Mouse (Mus musculus) T-helper 17 cell (primary cell): Measurements from ENCODE around the gene Me3.

ENCODE experiments used
- in situ Hi-C, 2 experiments: fragments of 300-600 bp; cut with MboI, MseI; formaldehyde crosslinking; loops; 1 replicate in 1 of 2; 2 replicates in 1 of 2; pipeline ENCODE4 v1.15.1; 2025; ENCODE audit warnings: high pct_unique_total_duplicates in 2 of 2

The Me3 gene

DNA sequence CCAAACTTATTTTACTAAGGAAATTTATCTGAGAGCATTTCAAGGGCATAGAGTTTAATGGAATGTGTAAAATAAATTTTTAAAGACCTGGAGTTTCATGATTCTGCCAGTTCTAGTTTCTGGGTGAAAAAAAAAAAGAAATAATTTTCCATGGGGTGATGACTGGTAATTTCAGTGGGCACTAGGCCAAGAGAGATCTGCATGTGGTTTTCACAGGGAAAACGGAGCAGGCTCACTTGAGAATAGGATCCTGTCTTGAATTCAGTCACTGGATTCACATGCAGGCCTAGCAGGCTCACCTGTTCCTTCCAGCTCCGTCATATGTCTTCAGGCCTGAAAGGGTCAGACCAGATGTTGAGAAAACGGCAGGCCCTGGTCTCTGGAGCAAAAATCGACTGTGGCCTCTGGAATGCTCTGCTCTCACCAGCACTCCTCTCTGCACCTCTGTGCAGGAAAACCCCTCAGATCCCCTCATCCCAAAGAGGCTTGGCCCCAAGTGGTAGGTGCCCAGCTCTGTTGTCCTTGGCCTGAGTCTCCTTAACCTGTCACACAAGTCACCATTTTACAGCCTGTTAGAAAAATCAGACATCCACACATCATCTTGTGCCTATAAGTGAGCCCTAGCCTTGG, 196.4 kb downstream of the Me3 start:
- in situ Hi-C loops, result loop anchor here in 1 of 2 experiments (25.0 kb wide), 1 partner anchor 741 kb away; no protein-coding TSS in a partner anchor

- in situ Hi-C loops, result loop anchor here in 1 of 2 experiments (25.0 kb wide), 1 partner anchor 742 kb away; no protein-coding TSS in a partner anchor
These were observed 197.0 kb downstream of the Me3 start for GRCm38 (mm10) chr7:89829201-89829600.

DNA sequence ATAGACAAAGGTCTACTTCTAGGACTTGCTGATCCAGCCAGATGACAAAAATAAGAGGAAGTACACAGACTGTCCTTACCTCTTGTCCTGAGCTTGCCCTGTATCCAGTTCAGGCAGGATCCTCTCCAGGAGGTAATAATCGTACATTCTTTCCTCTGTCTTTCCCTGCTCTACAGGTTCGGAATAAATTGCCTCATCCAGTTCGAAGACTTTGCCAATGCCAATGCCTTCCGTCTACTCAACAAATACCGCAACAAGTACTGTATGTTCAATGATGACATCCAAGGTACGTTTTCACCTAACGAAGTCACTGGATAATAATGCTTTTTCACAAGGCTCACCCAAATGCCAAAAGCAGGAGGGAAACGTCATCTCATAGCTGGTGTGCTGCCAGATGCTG, 201.3 kb downstream of the Me3 start:
- in situ Hi-C loops, result loop anchor here in 1 of 2 experiments (5.0 to 25.0 kb wide), 2 partner anchors 106 to 746 kb away; no protein-coding TSS in a partner anchor

DNA sequence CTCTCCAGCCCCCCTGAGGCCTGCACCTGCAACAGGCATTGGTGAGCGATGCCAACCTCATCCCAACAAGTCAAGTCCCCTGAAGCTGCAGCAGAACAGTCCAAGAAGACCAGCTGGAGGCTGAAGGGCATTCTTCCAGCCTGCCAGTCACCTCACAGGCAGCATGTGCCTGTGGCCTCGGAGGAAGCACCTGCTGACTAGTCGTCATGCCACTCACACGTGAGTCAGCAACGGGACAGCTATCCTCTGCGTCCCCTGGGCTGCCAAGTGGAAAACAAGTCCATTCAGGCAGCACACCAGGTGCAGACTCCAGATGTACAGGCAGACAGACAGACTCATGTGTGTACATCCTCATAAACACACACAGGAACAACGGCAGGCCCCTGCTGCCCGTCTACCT, 203.4 kb downstream of the Me3 start:
- in situ Hi-C loops, result loop anchor here in 1 of 2 experiments (25.0 kb wide), 1 partner anchor 748 kb away; no protein-coding TSS in a partner anchor

- in situ Hi-C loops, result loop anchor here in 1 of 2 experiments (25.0 kb wide), 1 partner anchor 749 kb away; no protein-coding TSS in a partner anchor
These were observed 204.5 kb downstream of the Me3 start for GRCm38 (mm10) chr7:89836676-89837075.

- in situ Hi-C loops, result loop anchor here in 1 of 2 experiments (25.0 kb wide), 1 partner anchor 751 kb away; no protein-coding TSS in a partner anchor
These were observed 205.6 kb downstream of the Me3 start for GRCm38 (mm10) chr7:89837841-89838240.

DNA sequence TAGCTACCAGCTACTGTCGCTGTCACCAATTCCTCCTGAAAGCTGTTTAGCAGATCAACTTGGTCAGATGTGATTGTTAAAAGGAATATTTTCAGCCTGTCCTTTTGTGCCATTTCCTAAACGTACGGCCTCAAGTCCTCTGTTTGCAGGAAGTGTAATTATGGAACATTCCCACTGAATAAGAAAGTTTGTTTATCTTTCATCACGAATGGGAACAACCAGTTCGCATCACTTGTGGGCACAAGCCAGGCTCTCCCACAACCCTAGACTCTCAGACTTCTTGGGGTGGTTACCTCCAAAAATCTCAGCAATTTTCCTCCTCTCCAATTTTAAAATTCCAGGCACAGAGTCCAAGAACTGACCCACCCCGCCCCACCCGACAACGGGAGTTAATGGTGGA, 207.5 kb downstream of the Me3 start:
- in situ Hi-C loops, result loop anchor here (5.0 to 25.0 kb wide), 4 partner anchors 342 to 752 kb away; no protein-coding TSS in a partner anchor

- in situ Hi-C loops, result loop anchor here (5.0 to 25.0 kb wide), 4 partner anchors 345 to 755 kb away; no protein-coding TSS in a partner anchor
These were observed 209.6 kb downstream of the Me3 start for GRCm38 (mm10) chr7:89841670-89842403.

DNA sequence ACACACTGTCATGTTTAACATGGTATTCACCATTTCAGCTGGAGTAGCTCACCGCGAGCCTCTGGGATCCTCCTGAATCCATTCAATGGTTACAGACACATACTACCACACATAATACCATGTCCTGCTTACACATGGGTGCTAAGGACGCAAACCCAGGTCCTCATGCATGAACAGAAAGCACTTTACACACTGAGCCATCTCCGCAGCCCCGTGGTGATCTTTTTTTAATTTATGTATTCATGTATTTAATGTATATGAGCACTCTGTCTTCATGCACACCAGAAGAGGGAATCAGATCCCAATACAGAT, 210.2 kb downstream of the Me3 start:
- in situ Hi-C loops, result loop anchor here (5.0 to 25.0 kb wide), 4 partner anchors 345 to 755 kb away; no protein-coding TSS in a partner anchor

DNA sequence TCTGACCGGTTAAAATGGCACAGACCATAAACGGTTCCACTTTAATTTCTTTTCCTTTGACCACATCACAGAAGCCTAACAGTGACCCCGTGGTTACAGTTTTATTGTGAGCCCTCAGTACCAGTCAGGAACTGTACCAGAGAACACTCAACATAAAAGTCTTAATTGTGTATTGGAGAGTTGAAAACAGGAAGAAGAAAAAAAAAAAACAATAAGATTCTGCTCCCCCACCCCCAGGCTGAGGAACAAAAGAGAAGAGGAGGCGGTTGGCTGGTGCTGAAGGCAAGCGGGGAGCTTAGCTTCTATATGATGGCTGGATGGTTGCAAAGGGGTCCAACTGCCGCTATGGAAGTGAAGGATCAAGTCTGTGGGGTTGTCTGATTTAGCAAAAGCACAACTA, 210.9 kb downstream of the Me3 start:
- in situ Hi-C loops, result loop anchor here (5.0 to 25.0 kb wide), 4 partner anchors 346 to 756 kb away; no protein-coding TSS in a partner anchor

GRCm38 (mm10) chr7:89843533-89843932, 211.3 kb downstream of the Me3 start:
- in situ Hi-C loops, result loop anchor here (5.0 to 25.0 kb wide), 4 partner anchors 346 to 756 kb away; no protein-coding TSS in a partner anchor

- in situ Hi-C loops, result loop anchor here (5.0 to 25.0 kb wide), 4 partner anchors 48 to 758 kb away; no protein-coding TSS in a partner anchor
These were observed 213.5 kb downstream of the Me3 start for GRCm38 (mm10) chr7:89845669-89846068.

GRCm38 (mm10) chr7:89850510-89850909, 218.3 kb downstream of the Me3 start:
- in situ Hi-C loops, result no loop called here

- in situ Hi-C loops, result no loop called here
These were observed 220.2 kb downstream of the Me3 start for GRCm38 (mm10) chr7:89852158-89853095.

- in situ Hi-C loops, result no loop called here
These were observed 220.9 kb downstream of the Me3 start for GRCm38 (mm10) chr7:89853131-89853530.

DNA sequence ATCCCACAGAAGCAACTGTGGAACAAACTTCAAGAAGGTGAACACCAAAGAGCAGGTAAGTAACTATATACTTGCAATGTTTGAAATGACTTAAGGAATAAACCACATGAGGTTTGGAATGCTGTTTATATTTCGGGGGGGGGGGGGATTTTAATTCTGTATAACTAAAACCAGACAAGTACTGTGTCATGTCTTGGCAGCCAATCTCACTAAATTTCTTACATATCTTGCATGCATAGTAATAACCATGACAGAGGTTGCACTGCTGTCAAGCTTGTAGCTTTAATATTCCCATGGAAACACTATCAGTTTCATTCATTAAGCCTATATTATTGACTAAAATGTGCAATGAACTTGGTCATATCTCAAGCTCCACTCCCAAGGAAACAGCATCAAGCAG, 223.0 kb downstream of the Me3 start:
- in situ Hi-C loops, result no loop called here

DNA sequence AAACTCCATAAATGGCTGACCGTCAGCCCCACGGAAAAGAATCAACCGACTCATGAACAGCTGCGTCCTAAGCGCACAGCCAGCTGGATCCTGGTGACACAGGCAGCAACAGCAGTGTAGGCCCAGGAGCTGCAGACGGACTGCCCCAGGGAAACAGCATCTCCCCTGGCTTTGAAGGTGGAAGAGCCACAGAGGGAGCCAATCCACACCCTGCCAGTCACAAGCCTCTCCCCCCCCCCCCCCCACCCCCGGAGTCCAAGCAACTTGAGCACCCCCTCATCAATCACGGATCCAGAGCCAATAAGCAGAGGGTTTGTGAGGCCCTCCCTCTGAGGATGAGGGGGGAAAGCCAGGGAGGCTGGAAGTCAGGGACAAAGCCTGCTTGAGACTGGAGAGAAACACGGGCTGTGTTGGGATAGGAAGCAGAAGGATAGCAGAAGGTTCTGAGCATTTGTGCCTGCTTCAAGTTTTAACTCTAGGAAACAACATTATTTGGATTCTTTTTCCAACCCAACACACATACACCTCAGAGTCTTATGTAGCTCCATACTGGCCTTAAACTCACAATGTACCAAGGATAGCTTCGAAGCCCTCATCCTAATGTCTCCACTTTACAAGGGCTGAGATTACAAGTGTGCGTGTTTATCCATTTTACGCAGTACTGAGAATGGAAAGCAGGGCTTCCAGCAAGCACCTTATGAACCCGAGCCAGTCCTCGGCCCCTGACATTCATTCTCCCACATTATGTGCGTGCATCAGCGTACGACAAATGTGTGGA, 224.4 kb downstream of the Me3 start:
- in situ Hi-C loops, result no loop called here

- in situ Hi-C loops, result no loop called here
These were observed 232.6 kb downstream of the Me3 start for GRCm38 (mm10) chr7:89864769-89865168.

DNA sequence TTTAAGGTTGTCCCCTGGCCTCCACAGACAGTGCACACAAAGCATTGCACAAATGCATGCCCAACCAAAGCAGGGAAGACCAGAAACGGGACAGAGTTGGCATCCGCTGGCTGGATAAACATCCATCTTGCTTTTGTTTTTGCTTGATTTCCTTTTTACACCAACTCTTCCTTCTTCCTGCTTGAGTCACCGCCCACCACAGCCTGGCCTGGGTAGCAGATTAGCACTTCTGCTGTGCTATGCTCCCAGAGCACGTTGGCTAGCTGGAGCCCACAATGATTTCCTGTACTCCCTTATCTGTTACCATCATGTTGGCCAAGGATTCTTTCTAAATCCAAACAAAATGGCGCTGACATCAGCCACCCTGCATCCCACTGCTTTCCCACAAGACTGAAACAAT, 235.0 kb downstream of the Me3 start:
- in situ Hi-C loops, result no loop called here

- in situ Hi-C loops, result no loop called here
These were observed 247.5 kb downstream of the Me3 start for GRCm38 (mm10) chr7:89879686-89880085.
